Mouse (Mus musculus): ENCODE results near the gene Khdc3. TPM values are rescaled to one million over a fixed set of nuclear protein-coding genes. Genes with fewer than 3 reads are reported as not detected.

Gene Khdc3
- polyA plus RNA-seq, 1 experiment from 2014 or later: 0.26 TPM

Other genes starting within 250 kb of the Khdc3 start
- 6.5 and 7.3 TPM in 2 replicates for gene Pygo1, start 176.2 kb upstream of the Khdc3 start, polyA plus RNA-seq (2016; fragmentation: Nextera tagmentation; extraction: Ambion mirVana)
- 1.7 and 2.0 TPM in 2 replicates for gene Dyx1c1, start 143.1 kb upstream of the Khdc3 start, polyA plus RNA-seq (2016; fragmentation: Nextera tagmentation; extraction: Ambion mirVana)
- not detected in 2 replicates for gene Gm44503, start 143.0 kb upstream of the Khdc3 start, polyA plus RNA-seq (2016; fragmentation: Nextera tagmentation; extraction: Ambion mirVana)
- gene Ccpg1os, start 116.5 kb upstream of the Khdc3 start, polyA plus RNA-seq (2016; fragmentation: Nextera tagmentation; extraction: Ambion mirVana): 15.1 and 16.1 TPM in 2 replicates
- gene Ccpg1, start 116.4 kb upstream of the Khdc3 start, polyA plus RNA-seq (2016; fragmentation: Nextera tagmentation; extraction: Ambion mirVana): 14.1 and 17.1 TPM in 2 replicates
- 15.0 and 17.4 TPM in 2 replicates for gene Pigb, start 61.5 kb upstream of the Khdc3 start, polyA plus RNA-seq (2016; fragmentation: Nextera tagmentation; extraction: Ambion mirVana)
- gene Rab27a, start 57.0 kb upstream of the Khdc3 start, polyA plus RNA-seq (2016; fragmentation: Nextera tagmentation; extraction: Ambion mirVana): 3.0 and 5.3 TPM in 2 replicates
- gene Gm20509, start 634 bp downstream of the Khdc3 start, polyA plus RNA-seq (2016; fragmentation: Nextera tagmentation; extraction: Ambion mirVana): not detected in 2 replicates
- gene Rsl24d1, start 11.6 kb downstream of the Khdc3 start, polyA plus RNA-seq (2016; fragmentation: Nextera tagmentation; extraction: Ambion mirVana): 162 and 164 TPM in 2 replicates